Mouse (Mus musculus): Measurements from ENCODE around the gene Gm10188. TPM values are rescaled to one million over a fixed set of nuclear protein-coding genes. Genes with fewer than 3 reads are reported as not detected.

Gm10188 gene
- polyA plus RNA-seq, 1 experiment, result not detected

GRCm38 (mm10) chr1:132261058-132261457, 31.5 kb upstream of the Gm10188 start:
- TF ChIP-seq POLR2A (IDR thresholded peaks at IDR 0.05; ENCODE audit: borderline replicate concordance, extremely low read depth, insufficient read depth, insufficient read length, poor library complexity, severe bottlenecking) (no peak), CTCF (IDR thresholded peaks at IDR 0.05; ENCODE audit: borderline replicate concordance, extremely low read depth, insufficient read depth, insufficient read length) (peak; percentile 39; the same call in 1 of the 2 replicates)
- no peak for DNase-seq (ENCODE audit: low read depth)

GRCm38 (mm10) chr1:132260331-132260730, 30.8 kb upstream of the Gm10188 start:
- TF ChIP-seq POLR2A (IDR thresholded peaks at IDR 0.05; ENCODE audit: borderline replicate concordance, extremely low read depth, insufficient read depth, insufficient read length, poor library complexity, severe bottlenecking) (no peak), CTCF (IDR thresholded peaks at IDR 0.05; ENCODE audit: borderline replicate concordance, extremely low read depth, insufficient read depth, insufficient read length) (no peak)
- no peak for DNase-seq (ENCODE audit: low read depth)

GRCm38 (mm10) chr1:132254467-132254866, 24.9 kb upstream of the Gm10188 start:
- TF ChIP-seq CTCF (IDR thresholded peaks at IDR 0.05; ENCODE audit: borderline replicate concordance, extremely low read depth, insufficient read depth, insufficient read length) (peak; percentile 18; the same call in 1 of the 2 replicates), POLR2A (IDR thresholded peaks at IDR 0.05; ENCODE audit: borderline replicate concordance, extremely low read depth, insufficient read depth, insufficient read length, poor library complexity, severe bottlenecking) (no peak)
- no peak for DNase-seq (ENCODE audit: low read depth)

DNA sequence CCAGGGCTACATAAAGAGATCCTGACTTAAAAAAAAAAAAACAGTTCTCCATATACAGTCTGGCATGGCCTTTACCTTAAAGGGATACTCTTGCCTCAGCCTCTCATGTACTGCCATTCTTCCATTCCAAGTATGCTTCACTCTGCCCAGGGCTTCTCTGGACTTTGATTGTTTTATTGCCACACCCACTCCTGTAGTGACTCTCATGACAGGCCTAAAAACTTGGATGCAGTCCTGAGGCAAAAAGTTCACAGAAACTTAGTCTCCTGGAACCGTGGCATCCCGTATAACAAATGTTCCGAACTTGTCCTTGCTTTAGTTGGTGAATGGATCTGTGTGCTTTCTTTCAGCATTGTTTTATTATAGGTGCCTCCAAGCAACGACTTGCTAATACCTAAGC, 17.1 kb upstream of the Gm10188 start:
- TF ChIP-seq POLR2A (IDR thresholded peaks at IDR 0.05; ENCODE audit: borderline replicate concordance, extremely low read depth, insufficient read depth, insufficient read length, poor library complexity, severe bottlenecking) (no peak), CTCF (IDR thresholded peaks at IDR 0.05; ENCODE audit: borderline replicate concordance, extremely low read depth, insufficient read depth, insufficient read length) (no peak)
- no peak for DNase-seq (ENCODE audit: low read depth)

GRCm38 (mm10) chr1:132246137-132246536, 16.6 kb upstream of the Gm10188 start:
- no peak for DNase-seq (ENCODE audit: low read depth)
- TF ChIP-seq POLR2A (IDR thresholded peaks at IDR 0.05; ENCODE audit: borderline replicate concordance, extremely low read depth, insufficient read depth, insufficient read length, poor library complexity, severe bottlenecking), result no peak
- TF ChIP-seq CTCF (IDR thresholded peaks at IDR 0.05; ENCODE audit: borderline replicate concordance, extremely low read depth, insufficient read depth, insufficient read length), result no peak

DNA sequence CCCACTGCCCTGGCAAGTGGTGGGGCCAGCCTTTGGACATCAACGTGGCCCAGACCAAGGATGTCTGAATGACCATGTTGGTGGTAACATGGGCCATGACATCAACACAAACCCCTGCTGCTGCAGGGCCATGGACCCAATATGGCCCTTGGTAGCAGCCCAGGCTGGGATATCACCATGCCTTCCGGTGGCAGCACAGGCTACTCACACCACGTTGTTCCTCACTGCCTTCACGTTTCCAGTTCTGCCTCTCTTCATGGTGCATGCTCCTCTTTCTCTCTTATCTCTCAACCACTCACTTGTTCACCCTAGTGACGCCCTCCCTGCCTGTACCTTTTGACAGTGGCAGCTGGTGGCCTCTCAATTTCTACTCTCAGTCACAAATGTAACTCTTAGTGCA, 15.4 kb upstream of the Gm10188 start:
- TF ChIP-seq POLR2A (IDR thresholded peaks at IDR 0.05; ENCODE audit: borderline replicate concordance, extremely low read depth, insufficient read depth, insufficient read length, poor library complexity, severe bottlenecking) (no peak), CTCF (IDR thresholded peaks at IDR 0.05; ENCODE audit: borderline replicate concordance, extremely low read depth, insufficient read depth, insufficient read length) (no peak)
- no peak for DNase-seq (ENCODE audit: low read depth)

GRCm38 (mm10) chr1:132237585-132238159, 8.1 kb upstream of the Gm10188 start:
- peak; percentile 81 for DNase-seq (ENCODE audit: low read depth)
- TF ChIP-seq CTCF (IDR thresholded peaks at IDR 0.05; ENCODE audit: borderline replicate concordance, extremely low read depth, insufficient read depth, insufficient read length) (peak; percentile 90), POLR2A (IDR thresholded peaks at IDR 0.05; ENCODE audit: borderline replicate concordance, extremely low read depth, insufficient read depth, insufficient read length, poor library complexity, severe bottlenecking) (no peak)

DNA sequence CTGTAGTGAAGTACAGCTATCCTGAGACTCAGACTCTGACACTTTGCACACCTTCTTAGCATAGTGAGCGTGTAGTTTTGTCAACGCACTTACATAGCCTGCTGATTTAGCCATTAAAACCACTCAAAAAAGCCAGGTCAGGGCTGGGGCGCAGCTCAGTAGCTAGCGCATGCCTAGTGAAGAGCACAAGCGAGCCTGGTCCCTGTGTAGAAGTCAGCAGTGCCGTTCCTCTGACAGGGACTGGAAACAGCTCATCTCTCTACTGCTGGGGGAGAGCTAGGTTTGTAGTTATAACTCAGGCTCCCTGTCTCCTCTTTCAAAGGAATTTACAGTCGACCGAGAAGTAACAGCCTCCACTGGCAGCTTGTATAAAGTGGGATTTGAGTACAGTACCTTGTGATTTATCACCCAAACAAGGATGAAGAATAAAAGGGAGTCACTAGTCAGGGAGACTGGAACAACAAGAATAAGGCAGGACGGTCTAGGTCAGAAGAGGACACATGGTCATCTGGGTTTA, 5.2 kb upstream of the Gm10188 start:
- DNase-seq (ENCODE audit: low read depth), result peak; percentile 7
- TF ChIP-seq CTCF (IDR thresholded peaks at IDR 0.05; ENCODE audit: borderline replicate concordance, extremely low read depth, insufficient read depth, insufficient read length), result no peak
- no peak for TF ChIP-seq POLR2A (IDR thresholded peaks at IDR 0.05; ENCODE audit: borderline replicate concordance, extremely low read depth, insufficient read depth, insufficient read length, poor library complexity, severe bottlenecking)

DNA sequence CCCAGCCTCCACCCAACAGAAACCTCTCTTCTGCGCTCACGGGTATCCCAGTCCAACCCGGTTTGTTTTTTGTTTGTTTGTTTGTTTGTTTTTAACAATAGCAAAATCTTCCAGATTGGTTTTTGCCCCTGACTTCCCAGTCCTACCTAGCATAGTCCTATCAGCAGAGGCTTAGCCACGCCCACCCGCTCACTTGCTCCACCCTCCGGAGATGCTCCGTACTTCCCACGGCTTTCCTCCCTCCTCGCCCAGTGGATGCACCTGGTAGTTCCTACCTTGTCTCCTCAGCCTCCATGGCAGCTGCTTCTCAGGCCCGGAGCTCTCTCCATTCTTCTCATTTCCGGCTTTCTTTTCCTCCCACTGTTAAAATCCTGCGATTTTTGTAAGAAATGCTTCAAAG, 4.0 kb upstream of the Gm10188 start:
- TF ChIP-seq POLR2A (IDR thresholded peaks at IDR 0.05; ENCODE audit: borderline replicate concordance, extremely low read depth, insufficient read depth, insufficient read length, poor library complexity, severe bottlenecking), result no peak
- TF ChIP-seq CTCF (IDR thresholded peaks at IDR 0.05; ENCODE audit: borderline replicate concordance, extremely low read depth, insufficient read depth, insufficient read length), result peak; percentile 60
- DNase-seq (ENCODE audit: low read depth), result peak; percentile 63

DNA sequence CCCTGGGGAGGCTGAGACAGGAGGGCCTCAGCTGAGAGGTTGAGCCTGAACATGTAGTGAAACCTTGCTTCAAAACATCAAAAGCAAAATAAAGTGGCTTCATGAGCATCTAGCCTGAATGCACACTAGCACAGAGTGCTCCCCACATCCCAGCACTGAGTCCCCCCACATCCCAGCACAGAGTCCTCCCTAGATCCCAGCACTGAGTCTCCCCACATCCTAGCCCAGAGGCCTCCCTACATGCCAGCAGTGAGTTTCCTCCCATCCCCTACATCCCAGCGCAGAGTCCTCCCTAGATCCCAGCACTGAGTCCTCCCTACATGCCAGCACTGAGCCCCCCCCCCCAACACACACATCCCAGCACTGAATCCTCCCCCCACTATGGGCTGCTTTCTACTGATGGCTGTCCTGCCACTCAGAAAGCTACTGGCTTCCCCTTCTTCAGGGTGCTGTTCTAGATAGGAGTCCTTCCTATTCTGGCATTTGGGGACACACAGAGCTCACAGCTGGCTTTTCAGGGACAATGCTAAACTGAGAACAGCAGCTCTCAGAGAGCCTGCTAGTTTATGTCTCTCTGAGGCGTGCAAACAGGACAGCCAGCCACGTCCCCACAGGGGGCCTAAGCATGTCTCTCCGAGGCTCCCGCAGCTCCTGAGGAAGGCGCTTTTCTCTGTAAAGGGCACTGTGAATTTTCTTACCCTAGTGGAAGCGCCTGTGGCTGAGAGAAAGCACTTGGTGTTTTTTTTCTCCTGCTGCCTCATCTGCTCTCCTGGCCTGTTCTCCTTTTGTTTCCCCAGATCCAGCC, 2.1 kb upstream of the Gm10188 start:
- DNase-seq (ENCODE audit: low read depth), result peak; percentile 47
- TF ChIP-seq CTCF (IDR thresholded peaks at IDR 0.05; ENCODE audit: borderline replicate concordance, extremely low read depth, insufficient read depth, insufficient read length) (no peak), POLR2A (IDR thresholded peaks at IDR 0.05; ENCODE audit: borderline replicate concordance, extremely low read depth, insufficient read depth, insufficient read length, poor library complexity, severe bottlenecking) (no peak)

DNA sequence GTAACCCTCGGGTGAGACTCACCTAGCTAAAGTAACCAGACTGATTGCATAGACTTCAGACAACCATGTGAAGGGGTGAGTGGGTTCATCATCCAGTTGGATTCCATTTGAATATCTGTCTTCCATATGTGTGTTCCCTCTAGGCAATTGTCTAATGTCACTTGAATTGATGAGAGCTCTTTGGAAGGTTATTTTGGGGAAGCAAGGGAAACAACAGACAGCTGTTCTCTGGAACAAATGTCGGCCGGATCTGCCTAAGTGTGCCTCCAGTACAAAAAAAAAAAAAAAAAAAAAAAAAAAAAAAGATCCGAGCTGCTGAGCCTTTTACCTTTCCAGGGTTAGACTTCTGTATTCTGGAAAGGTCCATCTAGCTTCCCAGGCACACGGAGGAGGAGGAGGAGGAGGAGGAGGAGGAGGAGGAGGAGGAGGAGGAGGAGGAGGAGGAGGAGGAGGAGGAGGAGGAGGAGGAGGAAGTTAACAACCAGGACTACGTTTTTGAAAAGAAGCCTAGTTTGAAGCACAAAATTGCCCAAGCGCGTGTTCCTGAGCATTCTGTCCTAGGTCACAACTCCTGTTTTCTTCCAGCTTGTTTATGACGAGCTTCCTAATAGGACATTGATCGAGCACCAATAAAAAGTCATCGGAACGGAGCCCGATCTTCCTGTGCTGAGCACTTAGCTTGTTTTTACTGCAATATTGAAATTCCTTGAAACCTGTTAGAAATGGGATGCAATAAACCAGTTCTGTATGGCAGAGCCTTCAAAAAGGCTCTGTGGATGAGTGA, 3.1 kb downstream of the Gm10188 start:
- no peak for DNase-seq (ENCODE audit: low read depth)
- TF ChIP-seq POLR2A (IDR thresholded peaks at IDR 0.05; ENCODE audit: borderline replicate concordance, extremely low read depth, insufficient read depth, insufficient read length, poor library complexity, severe bottlenecking) (no peak), CTCF (IDR thresholded peaks at IDR 0.05; ENCODE audit: borderline replicate concordance, extremely low read depth, insufficient read depth, insufficient read length) (no peak)
